Mouse (Mus musculus) CH12.LX (cell line): Measurements from ENCODE around the gene Cbl. TPM values are rescaled to one million over a fixed set of nuclear protein-coding genes. Genes with fewer than 3 reads are reported as not detected.

ENCODE experiments used
- DNase-seq: peaks from one replicate; pipeline ENCODE4 v3.0.0-alpha.2; 2013; ENCODE audit errors: extremely low read depth
- H3K27ac ChIP-seq: 2 replicates; pipeline ENCODE4 v1.5.1; 2012; ENCODE audit warnings: low read depth, mild to moderate bottlenecking, control low read depth, moderate library complexity; ENCODE audit not compliant: insufficient read depth
- H3K27me3 ChIP-seq: replicated peaks from 2 replicates; pipeline ENCODE3; 2012; ENCODE audit warnings: inconsistent platforms
- H3K36me3 ChIP-seq, 2 experiments: replicated peaks in 1 of 2; 2 replicates each; pipeline versions ENCODE3 to v1.6.1; 2012; ENCODE audit warnings: inconsistent platforms in 1 of 2, low read length in 1 of 2, mild to moderate bottlenecking in 1 of 2, mixed read lengths in 1 of 2, moderate library complexity in 1 of 2; ENCODE audit not compliant: control insufficient read depth in 1 of 2, insufficient read depth in 1 of 2
- H3K4me1 ChIP-seq, 2 experiments: 2 replicates each; pipeline ENCODE4 v1.6.1; 2012; ENCODE audit warnings: inconsistent platforms in 1 of 2, moderate library complexity in 1 of 2; ENCODE audit not compliant: insufficient read depth in 2 of 2, control insufficient read depth in 1 of 2
- H3K4me2 ChIP-seq: 2 replicates; pipeline ENCODE4 v1.6.1; 2012; ENCODE audit warnings: low read depth, mild to moderate bottlenecking, control low read depth; ENCODE audit not compliant: poor library complexity, insufficient read depth, severe bottlenecking
- H3K4me3 ChIP-seq, 3 experiments: fragments of 150-350 bp in 1 of 3; sonication (generic) in 1 of 3; replicated peaks in 1 of 3; 2 replicates each; pipeline versions ENCODE3 to v1.5.1; 2011 to 2012; ENCODE audit warnings: low read depth in 2 of 3, low read length in 2 of 3, mild to moderate bottlenecking in 2 of 3, moderate library complexity in 2 of 3, control low read depth in 1 of 3, improper control_type of control experiment in 1 of 3, inconsistent platforms in 1 of 3, mixed read lengths in 1 of 3; ENCODE audit not compliant: poor library complexity in 1 of 3
- H3K79me2 ChIP-seq: replicated peaks from 2 replicates; pipeline ENCODE4 v1.6.1; 2012; ENCODE audit warnings: mild to moderate bottlenecking, moderate library complexity; ENCODE audit not compliant: control insufficient read depth, poor library complexity, insufficient read depth, severe bottlenecking; ENCODE audit errors: extremely low read depth
- H3K9ac ChIP-seq: 2 replicates; pipeline ENCODE4 v1.6.1; 2012; ENCODE audit warnings: low read depth, mild to moderate bottlenecking, control low read depth, moderate library complexity; ENCODE audit not compliant: insufficient read depth
- H3K9me3 ChIP-seq: replicated peaks from 2 replicates; pipeline ENCODE3; 2012; ENCODE audit warnings: low read length, inconsistent platforms, mixed read lengths
- CHD1 ChIP-seq: IDR thresholded peaks from 2 replicates; pipeline ENCODE4 v1.6.1; 2012; ENCODE audit warnings: low read depth, low read length, improper control_type of control experiment, inconsistent platforms
- CHD2 ChIP-seq: IDR thresholded peaks from 2 replicates; pipeline ENCODE4 v1.6.1; 2011; ENCODE audit warnings: low read length, improper control_type of control experiment
- CTCF ChIP-seq, 2 experiments: IDR thresholded peaks in 1 of 2; conservative IDR thresholded peaks in 1 of 2; 2 replicates each; pipeline ENCODE4 v1.5.1; 2011 to 2012; ENCODE audit warnings: low read depth in 2 of 2, low read length in 2 of 2, improper control_type of control experiment in 1 of 2, inconsistent platforms in 1 of 2, mild to moderate bottlenecking in 1 of 2, moderate library complexity in 1 of 2
- E2F4 ChIP-seq: IDR thresholded peaks from 2 replicates; pipeline ENCODE4 v1.6.1; 2011; ENCODE audit warnings: low read depth, low read length, improper control_type of control experiment; ENCODE audit not compliant: insufficient replicate concordance
- GABPA ChIP-seq: IDR thresholded peaks from 2 replicates; pipeline ENCODE4 v1.6.1; 2012; ENCODE audit warnings: low read depth, low read length, improper control_type of control experiment, inconsistent platforms; ENCODE audit not compliant: insufficient replicate concordance
- HCFC1 ChIP-seq: IDR thresholded peaks from 2 replicates; pipeline ENCODE4 v1.6.1; 2012; ENCODE audit warnings: low read depth, mild to moderate bottlenecking, inconsistent platforms, low read length, improper control_type of control experiment
- IRF4 ChIP-seq: IDR thresholded peaks from 2 replicates; pipeline ENCODE4 v1.6.1; 2014; ENCODE audit warnings: low read depth, mild to moderate bottlenecking, inconsistent platforms, low read length, improper control_type of control experiment
- JUN ChIP-seq: IDR thresholded peaks from 2 replicates; pipeline ENCODE4 v1.6.1; 2011; ENCODE audit warnings: low read depth, mild to moderate bottlenecking, low read length, improper control_type of control experiment, moderate library complexity; ENCODE audit not compliant: insufficient read depth
- JUND ChIP-seq: conservative IDR thresholded peaks from 2 replicates; pipeline ENCODE4 v1.6.1; 2011; ENCODE audit warnings: low read depth, low read length, improper control_type of control experiment
- KAT2A ChIP-seq: IDR thresholded peaks from 2 replicates; pipeline ENCODE4 v1.6.1; 2012; ENCODE audit warnings: low read length, improper control_type of control experiment, inconsistent platforms; ENCODE audit not compliant: insufficient replicate concordance
- MEF2A ChIP-seq: IDR thresholded peaks from 2 replicates; pipeline ENCODE4 v1.6.1; 2014; ENCODE audit warnings: low read depth, mild to moderate bottlenecking, inconsistent platforms, low read length, improper control_type of control experiment, borderline replicate concordance
- NELFE ChIP-seq: IDR thresholded peaks from 2 replicates; pipeline ENCODE4 v1.6.1; 2011; ENCODE audit warnings: low read depth, low read length, improper control_type of control experiment
- PAX5 ChIP-seq: IDR thresholded peaks from 2 replicates; pipeline ENCODE4 v1.6.1; 2012; ENCODE audit warnings: low read length, inconsistent platforms, mixed read lengths
- POLR2A ChIP-seq: IDR thresholded peaks from 2 replicates; pipeline ENCODE4 v1.6.1; 2011; ENCODE audit warnings: low read depth, mild to moderate bottlenecking, improper control_type of control experiment, low read length
- POLR2AphosphoS2 ChIP-seq: IDR thresholded peaks from 2 replicates; pipeline ENCODE4 v1.6.1; 2011; ENCODE audit warnings: low read depth, low read length, improper control_type of control experiment
- RAD21 ChIP-seq: IDR thresholded peaks from 2 replicates; pipeline ENCODE4 v1.6.1; 2011; ENCODE audit warnings: low read depth, mild to moderate bottlenecking, low read length, improper control_type of control experiment, moderate library complexity
- SMC3 ChIP-seq: IDR thresholded peaks from 2 replicates; pipeline ENCODE4 v1.6.1; 2011; ENCODE audit warnings: low read depth, low read length, improper control_type of control experiment
- TCF12 ChIP-seq: IDR thresholded peaks from 2 replicates; pipeline ENCODE4 v1.6.1; 2014; ENCODE audit warnings: low read depth, mild to moderate bottlenecking, inconsistent platforms, low read length, improper control_type of control experiment
- ZC3H11A ChIP-seq: IDR thresholded peaks from 2 replicates; pipeline ENCODE4 v1.6.1; 2012; ENCODE audit warnings: low read depth, mild to moderate bottlenecking, inconsistent platforms, low read length, improper control_type of control experiment
- ZKSCAN1 ChIP-seq: IDR thresholded peaks from 2 replicates; pipeline ENCODE4 v1.6.1; 2012; ENCODE audit warnings: low read depth, inconsistent platforms, low read length, improper control_type of control experiment, borderline replicate concordance
- dilution Hi-C: fragments of 300-500 bp; cut with MboI; formaldehyde crosslinking; loops from 2 replicates; pipeline ENCODE4 v1.14.3; 2020; ENCODE audit warnings: low sequenced_read_pairs; ENCODE audit not compliant: extremely low pct_unique_long_range_greater_than_20kb, extremely low pct_ligation_motif_present
- in situ Hi-C: fragments of 300-500 bp; cut with MboI; formaldehyde crosslinking; loops from 3 replicates; pipeline ENCODE4 v1.14.3; 2019; ENCODE audit warnings: low sequenced_read_pairs, low pct_ligation_motif_present, low pct_unique_long_range_greater_than_20kb, mixed read lengths
- polyA plus RNA-seq: library from polyadenylated mRNA; unstranded; fragments of >175 nt; gene quantifications from 2 replicates; pipeline ENCODE4 v1.2.1, GENCODE M21; 2012; ENCODE audit warnings: low read depth; ENCODE audit not compliant: insufficient read length
- total RNA-seq, 2 experiments: library from RNA; depleted of rRNA; stranded (reverse); fragments of 300-350 nt in 1 of 2; fragments of >200 nt in 1 of 2; gene quantifications; 2 replicates each; pipeline ENCODE4 v1.2.3; 2012 to 2014

Cbl gene
- total and polyA plus RNA-seq, 3 experiments, result 8.3 to 39.0 (median 11.9) TPM

DNA sequence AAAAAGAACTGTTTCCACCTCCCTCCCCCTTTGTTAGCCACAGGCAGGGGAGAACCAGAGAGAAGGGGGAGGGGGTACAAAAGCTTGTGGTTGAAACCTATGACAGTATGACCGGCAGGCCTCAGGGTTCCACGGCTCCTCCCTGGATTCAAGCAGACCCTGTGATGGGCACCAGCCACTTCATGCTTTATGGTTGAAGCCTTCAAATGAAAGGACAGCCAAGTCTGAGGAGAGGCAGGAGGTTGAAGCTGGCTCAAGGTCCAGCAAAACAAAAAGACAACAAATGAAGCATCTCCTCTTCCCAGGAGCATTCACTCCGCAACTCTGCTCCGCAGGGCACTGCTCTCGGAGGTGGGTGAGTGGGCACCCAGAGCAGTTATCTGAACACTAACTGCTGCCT lies 90.4 kb downstream of the Cbl start:
- Histone ChIP-seq H3K4me3 (no peak overlapping the region), H3K4me1 (peaks cover 6 to 16% of the 10 kb centered on the region in 2 experiments), H3K27ac (no peak overlapping the region), H3K36me3 (peaks cover 30 to 68% of the 10 kb centered on the region in 2 experiments), H3K9ac (no peak overlapping the region), H3K27me3 (no peaks in the 10 kb centered on the region), H3K4me2 (no peak overlapping the region), H3K79me2 (no peaks in the 10 kb centered on the region), H3K9me3 (no peaks in the 10 kb centered on the region)
- dilution Hi-C loops (no loop called here), in situ Hi-C loops (no loop called here)
- TF ChIP-seq JUN, result no peak
- TF ChIP-seq POLR2AphosphoS2, result no peak
- TF ChIP-seq MEF2A, result no peak
- TF ChIP-seq GABPA, result no peak
- TF ChIP-seq RAD21, result no peak
- DNase-seq, result peak; percentile 47

DNA sequence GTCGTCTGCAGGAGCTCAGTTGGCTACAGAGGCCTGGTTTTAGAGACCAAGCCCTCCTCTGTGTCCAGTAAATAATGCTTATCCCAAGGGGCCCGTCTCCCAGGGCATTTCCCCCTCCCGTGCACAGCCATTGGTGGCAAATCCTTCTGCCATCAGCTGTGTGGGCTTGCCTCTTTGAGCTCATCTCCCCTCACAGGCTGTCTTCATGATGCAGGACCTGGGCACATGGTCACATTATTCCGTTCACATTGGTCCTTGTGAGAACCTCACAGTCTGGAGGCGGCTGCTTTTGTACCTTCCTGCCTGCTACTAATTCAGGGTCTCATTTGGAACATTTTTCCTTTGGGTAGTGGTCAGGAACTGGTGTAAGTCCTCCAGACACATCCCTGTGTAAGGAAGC lies 91.9 kb downstream of the Cbl start:
- H3K27ac ChIP-seq, result no peak overlapping the region
- H3K79me2 ChIP-seq, result no peaks in the 10 kb centered on the region
- no peaks in the 10 kb centered on the region for H3K9me3 ChIP-seq
- H3K27me3 ChIP-seq, result no peaks in the 10 kb centered on the region
- H3K36me3 ChIP-seq, result peaks cover 29 to 57% of the 10 kb centered on the region in 2 experiments
- TF ChIP-seq CHD2 (no peak), E2F4 (no peak), JUN (no peak), HCFC1 (no peak), SMC3 (no peak), ZKSCAN1 (no peak), CHD1 (no peak), PAX5 (no peak), NELFE (no peak), IRF4 (no peak), POLR2A (no peak), CTCF (conservative IDR thresholded peaks at IDR 0.05 in 1 of 2, IDR thresholded peaks at IDR 0.05 in 1 of 2; ENCODE audit: low read depth in 2 of 2, low read length in 2 of 2) (no peak), JUND (no peak), KAT2A (no peak), ZC3H11A (no peak), RAD21 (no peak), GABPA (no peak), POLR2AphosphoS2 (no peak), TCF12 (no peak)
- H3K9ac ChIP-seq, result no peak overlapping the region
- dilution Hi-C loops (no loop called here), in situ Hi-C loops (no loop called here)
- no peak for DNase-seq
- H3K4me1 ChIP-seq, result peaks cover 6 to 16% of the 10 kb centered on the region in 2 experiments
- H3K4me3 ChIP-seq, result no peak overlapping the region
- H3K4me2 ChIP-seq, result no peak overlapping the region
